Mouse (Mus musculus) limb, embryonic 14.5 days (tissue): ENCODE results near the gene Zfp821. TPM values are rescaled to one million over a fixed set of nuclear protein-coding genes. Genes with fewer than 3 reads are reported as not detected.

Experiments used
- ATAC-seq: fragments of 200-750 bp; cut with Nextera tagmentation; 2 replicates; pipeline ENCODE4 v1.8.0; 2017; ENCODE audit warnings: low read depth, moderate number of reproducible peaks, moderate TSS enrichment; ENCODE audit not compliant: low FRiP score
- DNase-seq: peaks from one replicate; pipeline ENCODE4 v3.0.0-alpha.2; 2015; ENCODE audit warnings: low spot score
- H3K27ac ChIP-seq: fragments of 300-500 bp; sonication (generic); replicated peaks from 2 replicates; pipeline ENCODE4 v1.5.1; 2014; ENCODE audit warnings: low read depth, mild to moderate bottlenecking, low read length, moderate library complexity, mixed read lengths
- H3K27me3 ChIP-seq: fragments of 300-500 bp; sonication (generic); 2 replicates; pipeline ENCODE4 v1.6.1; 2014; ENCODE audit warnings: low read length, mixed read lengths; ENCODE audit not compliant: control insufficient read depth, insufficient read depth
- H3K36me3 ChIP-seq: fragments of 300-500 bp; sonication (generic); 2 replicates; pipeline ENCODE4 v1.6.1; 2014; ENCODE audit warnings: mild to moderate bottlenecking, low read length, moderate library complexity, mixed read lengths; ENCODE audit not compliant: control insufficient read depth, insufficient read depth
- H3K4me1 ChIP-seq: fragments of 300-500 bp; sonication (generic); 2 replicates; pipeline ENCODE4 v1.6.1; 2014; ENCODE audit warnings: antibody characterized with exemption, low read length, mixed read lengths; ENCODE audit not compliant: control insufficient read depth, insufficient read depth
- H3K4me2 ChIP-seq: fragments of 300-500 bp; sonication (generic); replicated peaks from 2 replicates; pipeline ENCODE4 v1.6.1; 2014; ENCODE audit warnings: low read depth, mild to moderate bottlenecking, low read length, moderate library complexity; ENCODE audit not compliant: severe bottlenecking
- H3K4me3 ChIP-seq: fragments of 300-500 bp; sonication (generic); replicated peaks from 2 replicates; pipeline ENCODE4 v1.5.1; 2014; ENCODE audit warnings: low read length
- H3K9ac ChIP-seq: fragments of 300-500 bp; sonication (generic); 2 replicates; pipeline ENCODE4 v1.6.1; 2014; ENCODE audit warnings: mild to moderate bottlenecking, low read depth, low read length, moderate library complexity; ENCODE audit not compliant: severe bottlenecking
- H3K9me3 ChIP-seq: fragments of 300-500 bp; sonication (generic); 2 replicates; pipeline ENCODE4 v1.6.1; 2016; ENCODE audit warnings: low read length; ENCODE audit not compliant: control insufficient read depth
- POLR2A ChIP-seq: fragments of 200-500 bp; IDR thresholded peaks from 2 replicates; pipeline ENCODE4 v1.8.0; 2012; ENCODE audit warnings: inconsistent platforms, mild to moderate bottlenecking, moderate library complexity, borderline replicate concordance; ENCODE audit not compliant: insufficient read depth, insufficient read length; ENCODE audit errors: extremely low read depth
- WGBS: fragments of 180-500 bp; shearing (Covaris S2); extraction: QIAGEN DNeasy Blood & Tissue Kit; methylation state at CpG from one replicate; pipeline ENCODE4 v1.1.7; 2014; 5-methylcytosine and 5-hydroxymethylcytosine counted together
- polyA plus RNA-seq, 2 experiments: library from polyadenylated mRNA; depleted of rRNA in 1 of 2; stranded (reverse) in 1 of 2; unstranded in 1 of 2; fragments of >200 nt; fragmentation: Nextera tagmentation in 1 of 2; extraction: Ambion mirVana in 1 of 2; gene quantifications; 2 replicates each; pipeline versions ENCODE4 v1.2.1 to v1.2.3; 2012 to 2014

The Zfp821 gene
- polyA plus RNA-seq, 2 experiments = 28.6 to 36.8 TPM

DNA sequence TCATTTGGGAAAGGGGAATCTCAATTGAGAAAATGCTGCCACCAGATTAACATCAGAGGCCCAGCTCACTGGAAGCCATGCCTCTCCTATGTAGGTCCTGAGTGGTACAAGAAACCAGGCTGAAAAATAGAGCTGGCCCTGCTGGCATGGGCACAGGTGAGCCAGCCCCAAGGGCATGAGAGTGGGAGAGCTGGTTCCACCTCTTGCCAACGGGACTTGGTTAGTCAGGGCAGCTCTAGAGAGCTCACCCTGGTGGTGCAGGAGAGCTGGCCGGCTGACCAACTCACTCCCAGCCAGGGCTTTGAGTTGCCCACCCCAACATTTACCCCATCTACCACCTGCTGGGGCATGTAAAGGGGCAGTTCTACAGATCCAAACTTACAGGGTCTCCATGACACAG lies 31.8 kb upstream of the Zfp821 start:
- TF ChIP-seq POLR2A = no peak
- Histone ChIP-seq H3K4me1 (no peaks in the 10 kb centered on the region), H3K9me3 (no peaks in the 10 kb centered on the region), H3K36me3 (peaks cover 98% of the 10 kb centered on the region), H3K4me3 (no peak overlapping the region), H3K27me3 (no peaks in the 10 kb centered on the region), H3K4me2 (no peak overlapping the region), H3K27ac (no peak overlapping the region), H3K9ac (no peak overlapping the region)
- DNase-seq (no peak), ATAC-seq (no peak)
- 71% methylated on average over 1 of the region's 2 CpGs for WGBS

- H3K27ac ChIP-seq = no peak overlapping the region
- H3K27me3 ChIP-seq = no peaks in the 10 kb centered on the region
- no peak for ATAC-seq
- no peak overlapping the region for H3K9ac ChIP-seq
- no peak for DNase-seq
- H3K4me3 ChIP-seq = no peak overlapping the region
- WGBS = 87% methylated on average over 9 of the region's 9 CpGs
- H3K4me1 ChIP-seq = no peaks in the 10 kb centered on the region
- no peak overlapping the region for H3K4me2 ChIP-seq
- no peaks in the 10 kb centered on the region for H3K9me3 ChIP-seq
- no peak for TF ChIP-seq POLR2A
- H3K36me3 ChIP-seq = peaks cover 96% of the 10 kb centered on the region
Observed at GRCm38 (mm10) chr8:109675896-109676643, 29.3 kb upstream of the Zfp821 start.

DNA sequence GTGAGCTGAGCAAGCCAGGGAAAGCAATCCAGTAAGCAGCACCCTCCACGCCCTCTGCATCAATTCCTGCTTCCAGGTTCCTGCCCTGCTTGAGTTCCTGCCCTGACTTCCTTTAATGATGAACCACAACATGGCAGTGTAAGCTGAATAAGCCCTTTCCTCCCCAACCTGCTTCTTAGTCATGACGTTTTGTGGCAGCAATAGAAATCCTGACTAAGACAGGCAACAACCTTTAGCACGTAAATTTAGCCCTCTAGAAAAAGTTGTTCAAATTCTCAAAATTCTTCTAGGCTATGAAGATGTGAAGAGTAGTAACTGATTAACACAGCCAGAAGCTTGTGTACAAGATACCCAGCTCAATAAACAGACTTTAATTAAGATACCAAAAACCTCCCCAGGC lies 23.8 kb upstream of the Zfp821 start:
- H3K36me3 ChIP-seq = peaks cover 62% of the 10 kb centered on the region
- H3K4me3 ChIP-seq = no peak overlapping the region
- no peak overlapping the region for H3K9ac ChIP-seq
- no peaks in the 10 kb centered on the region for H3K9me3 ChIP-seq
- WGBS = 81% methylated on average over 3 of the region's 3 CpGs
- DNase-seq (no peak), ATAC-seq (no peak)
- TF ChIP-seq POLR2A = no peak
- no peak overlapping the region for H3K4me2 ChIP-seq
- no peaks in the 10 kb centered on the region for H3K4me1 ChIP-seq
- no peaks in the 10 kb centered on the region for H3K27me3 ChIP-seq
- no peak overlapping the region for H3K27ac ChIP-seq

DNA sequence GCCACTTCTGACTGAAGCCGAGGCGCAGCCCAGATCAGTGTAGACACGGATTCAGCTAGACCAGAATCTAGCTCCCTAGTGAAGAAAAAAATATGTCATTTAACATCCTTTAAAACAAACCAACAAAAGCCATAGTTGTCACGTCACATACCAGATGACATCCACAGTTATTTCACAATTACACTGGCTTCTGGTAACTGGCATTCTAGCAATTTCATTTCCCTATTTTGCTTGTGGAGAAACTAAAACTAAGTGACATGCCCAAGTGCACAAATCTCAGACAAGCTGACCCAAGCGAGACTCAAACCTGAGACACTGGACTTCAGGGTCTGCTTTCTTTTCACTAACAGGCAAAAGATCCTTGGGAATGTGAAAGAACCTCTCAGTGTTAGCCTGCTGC lies 23.2 kb upstream of the Zfp821 start:
- no peak overlapping the region for H3K4me3 ChIP-seq
- ATAC-seq (no peak), DNase-seq (no peak)
- no peak overlapping the region for H3K4me2 ChIP-seq
- no peaks in the 10 kb centered on the region for H3K27me3 ChIP-seq
- no peak overlapping the region for H3K27ac ChIP-seq
- no peaks in the 10 kb centered on the region for H3K9me3 ChIP-seq
- H3K36me3 ChIP-seq = peaks cover 56% of the 10 kb centered on the region
- H3K4me1 ChIP-seq = no peaks in the 10 kb centered on the region
- WGBS = 96% methylated on average over 5 of the region's 5 CpGs
- no peak for TF ChIP-seq POLR2A
- no peak overlapping the region for H3K9ac ChIP-seq

DNA sequence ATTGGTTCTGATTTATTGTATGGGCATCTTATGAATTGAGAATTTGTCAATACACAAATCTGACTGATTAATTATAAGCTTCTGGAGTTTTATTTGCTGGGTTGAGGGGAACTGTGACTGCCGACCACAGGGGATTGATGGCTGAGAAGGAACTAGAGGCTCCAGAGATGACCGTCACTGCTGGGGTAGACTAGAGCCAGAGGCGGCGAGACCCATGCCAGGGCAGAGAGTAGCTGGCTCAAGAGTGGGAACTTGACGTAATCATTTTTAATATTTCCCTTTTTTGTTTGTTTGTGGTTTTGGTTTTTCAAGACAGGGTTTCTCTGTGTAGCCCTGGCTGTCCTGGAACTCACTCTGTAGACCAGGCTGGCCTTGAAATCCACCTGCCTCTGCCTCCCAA lies 18.1 kb upstream of the Zfp821 start:
- H3K4me3 ChIP-seq = no peak overlapping the region
- WGBS = 91% methylated on average over 5 of the region's 5 CpGs
- H3K9ac ChIP-seq = no peak overlapping the region
- H3K36me3 ChIP-seq = peaks cover 8% of the 10 kb centered on the region
- DNase-seq (no peak), ATAC-seq (no peak)
- no peaks in the 10 kb centered on the region for H3K9me3 ChIP-seq
- no peak overlapping the region for H3K27ac ChIP-seq
- no peak overlapping the region for H3K4me2 ChIP-seq
- peaks cover 14% of the 10 kb centered on the region for H3K4me1 ChIP-seq
- H3K27me3 ChIP-seq = no peaks in the 10 kb centered on the region
- no peak for TF ChIP-seq POLR2A
